Mouse (Mus musculus) G1E (cell line): ENCODE data around the gene Cdk17.

Experiments used
- CTCF ChIP-seq: IDR thresholded peaks from 2 replicates; pipeline ENCODE4 v1.5.1; 2012; ENCODE audit warnings: low read depth, low read length, inconsistent platforms, mixed read lengths
- GATA1 ChIP-seq: IDR thresholded peaks from 2 replicates; pipeline ENCODE4 v1.6.1; 2012; ENCODE audit warnings: borderline replicate concordance, low read length, inconsistent platforms, mixed read lengths

- TF ChIP-seq CTCF = no peak
- no peak for TF ChIP-seq GATA1
These were observed 5.7 kb downstream of the Cdk17 start for GRCm38 (mm10) chr10:93166382-93166769.
